In the genomic region with DNA sequence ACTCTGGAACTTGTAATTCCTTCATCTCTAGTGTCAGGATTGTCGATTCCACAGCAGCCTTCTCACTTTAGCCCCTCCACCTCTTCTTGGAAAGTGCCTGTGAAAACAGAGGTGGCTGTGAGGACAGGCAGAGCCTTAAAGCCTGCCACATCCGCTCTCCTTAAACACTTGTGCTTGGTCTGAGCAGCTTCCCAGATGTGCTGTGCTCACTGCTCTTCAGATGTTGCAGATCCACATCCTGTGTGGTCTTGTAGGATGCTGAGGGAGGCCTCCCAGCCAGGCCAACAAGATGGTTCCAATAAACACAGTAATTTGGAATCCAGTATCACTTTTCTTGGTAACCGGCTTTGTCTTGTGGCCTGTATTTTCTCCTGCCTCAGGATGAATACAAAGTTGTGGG, we compare ENCODE assay signal across 24 mouse cellular contexts. TPM values are rescaled to one million over a fixed set of nuclear protein-coding genes. Genes with fewer than 3 reads are reported as not detected.
DNase-seq lines count a peak whose midpoint lies in the region; ATAC-seq lines count a peak whose summit lies in the region.
"Had no signal": no experiment of that assay in that cellular context is flagged by ENCODE, and none has a peak within 500 bp of the region (broad histone marks: within the 10 kb centered on the region; RNA-seq: fewer than 3 reads in every experiment).

No protein-coding gene starts in this region.

- WGBS in embryonic facial prominence, embryonic 11.5 days, result 67% methylated on average over 3 of the region's 3 CpGs
- 74% methylated on average over 3 of the region's 3 CpGs for WGBS in embryonic facial prominence, embryonic 10.5 days
- WGBS in embryonic facial prominence, embryonic 15.5 days, result 37% methylated on average over 3 of the region's 3 CpGs
- 91% methylated on average over 3 of the region's 3 CpGs for WGBS in midbrain, embryonic 14.5 days

- no peaks in the 10 kb centered on the region for H3K9me3 ChIP-seq in embryonic facial prominence, embryonic 11.5 days (replicated peaks; ENCODE audit: control insufficient read depth, low read length)
- no peaks in the 10 kb centered on the region for H3K9me3 ChIP-seq in embryonic facial prominence, embryonic 10.5 days
- H3K9me3 ChIP-seq in embryonic facial prominence, embryonic 15.5 days (replicated peaks), result no peaks in the 10 kb centered on the region
- no peaks in the 10 kb centered on the region for H3K9me3 ChIP-seq in midbrain, embryonic 14.5 days (ENCODE audit: control insufficient read depth, low read length)
- H3K9me3 ChIP-seq: forebrain, embryonic 13.5 days; heart, embryonic 12.5 days; hindbrain, embryonic 12.5 days; limb, embryonic 12.5 days; lung, embryonic 15.5 days; neural tube, embryonic 13.5 days had no signal

- peaks cover 6% of the 10 kb centered on the region for H3K36me3 ChIP-seq in embryonic facial prominence, embryonic 11.5 days (replicated peaks; ENCODE audit: control insufficient read depth, insufficient read depth, low read depth, low read length)
- H3K36me3 ChIP-seq in embryonic facial prominence, embryonic 10.5 days (replicated peaks), result peaks cover 64% of the 10 kb centered on the region
- peaks cover 61% of the 10 kb centered on the region for H3K36me3 ChIP-seq in embryonic facial prominence, embryonic 15.5 days
- peaks cover 63% of the 10 kb centered on the region for H3K36me3 ChIP-seq in midbrain, embryonic 14.5 days (ENCODE audit: control insufficient read depth, insufficient read depth, low read length)

- no peak overlapping the region for H3K4me3 ChIP-seq in embryonic facial prominence, embryonic 11.5 days (ENCODE audit: low read depth, low read length)
- H3K4me3 ChIP-seq in embryonic facial prominence, embryonic 10.5 days, result no peak overlapping the region
- H3K4me3 ChIP-seq in embryonic facial prominence, embryonic 15.5 days (replicated peaks), result no peak overlapping the region
- no peak overlapping the region for H3K4me3 ChIP-seq in midbrain, embryonic 14.5 days (replicated peaks; ENCODE audit: low read depth, low read length)
- H3K4me3 ChIP-seq: forebrain, embryonic 13.5 days; heart, embryonic 12.5 days; hindbrain, embryonic 12.5 days; limb, embryonic 12.5 days; lung, embryonic 15.5 days; neural tube, embryonic 13.5 days had no signal

- ATAC-seq in embryonic facial prominence, embryonic 11.5 days (replicated peaks; ENCODE audit: insufficient number of reproducible peaks, low FRiP score, low TSS enrichment, low read depth), result no peak
- peak; percentile 44 for ATAC-seq in embryonic facial prominence, embryonic 15.5 days (ENCODE audit: insufficient number of reproducible peaks, low FRiP score, low TSS enrichment, low read depth)
- ATAC-seq in midbrain, embryonic 14.5 days (ENCODE audit: low FRiP score, low TSS enrichment), result no peak
- ATAC-seq in megakaryocyte progenitor cell, adult 5-6 weeks (replicated peaks; ENCODE audit: poor library complexity), result no peak
- ATAC-seq: forebrain, embryonic 13.5 days had no signal

- H3K9ac ChIP-seq in embryonic facial prominence, embryonic 11.5 days (replicated peaks; ENCODE audit: low read length), result no peak overlapping the region
- no peak overlapping the region for H3K9ac ChIP-seq in embryonic facial prominence, embryonic 15.5 days
- no peak overlapping the region for H3K9ac ChIP-seq in midbrain, embryonic 14.5 days (replicated peaks; ENCODE audit: low read length)
- H3K9ac ChIP-seq: forebrain, embryonic 13.5 days; heart, embryonic 12.5 days; hindbrain, embryonic 12.5 days; limb, embryonic 12.5 days; liver, embryonic 14.5 days; lung, embryonic 15.5 days; neural tube, embryonic 13.5 days had no signal

- H3K27ac ChIP-seq in embryonic facial prominence, embryonic 11.5 days (replicated peaks; ENCODE audit: low read depth, low read length), result no peak overlapping the region
- no peak overlapping the region for H3K27ac ChIP-seq in embryonic facial prominence, embryonic 10.5 days (replicated peaks)
- H3K27ac ChIP-seq in embryonic facial prominence, embryonic 15.5 days (replicated peaks), result no peak overlapping the region
- no peak overlapping the region for H3K27ac ChIP-seq in midbrain, embryonic 14.5 days (replicated peaks; ENCODE audit: low read depth, low read length)
- H3K27ac ChIP-seq: forebrain, embryonic 13.5 days; hindbrain, embryonic 12.5 days; liver, embryonic 14.5 days; lung, embryonic 15.5 days; neural tube, embryonic 13.5 days had no signal

- H3K4me1 ChIP-seq in embryonic facial prominence, embryonic 11.5 days (ENCODE audit: control insufficient read depth, insufficient read depth, low read length), result no peaks in the 10 kb centered on the region
- no peaks in the 10 kb centered on the region for H3K4me1 ChIP-seq in embryonic facial prominence, embryonic 10.5 days
- no peaks in the 10 kb centered on the region for H3K4me1 ChIP-seq in embryonic facial prominence, embryonic 15.5 days
- H3K4me1 ChIP-seq in midbrain, embryonic 14.5 days (ENCODE audit: control insufficient read depth, insufficient read depth, low read length), result no peaks in the 10 kb centered on the region
- H3K4me1 ChIP-seq: forebrain, embryonic 13.5 days; hindbrain, embryonic 12.5 days; lung, embryonic 15.5 days; neural tube, embryonic 13.5 days had no signal

- peak; percentile 63 for DNase-seq in embryonic facial prominence, embryonic 11.5 days (ENCODE audit: low spot score)
- DNase-seq in embryonic facial prominence, embryonic 10.5 days (ENCODE audit: low spot score), result no peak
- peak; percentile 63 for DNase-seq in naive thymus-derived CD4-positive, alpha-beta T cell, adult 2 months (ENCODE audit: low read depth)
- peak; percentile 48 for DNase-seq in thymus, postnatal 4 days
- DNase-seq in midbrain, embryonic 14.5 days, result no peak
- no peak for DNase-seq in kidney, postnatal 4 days
- DNase-seq: cerebellum, adult 8-10 months; heart, postnatal 14 days; kidney, adult 8-10 months; kidney, postnatal 25 days; spleen, adult 18-20 months had no signal

- no peak overlapping the region for H3K4me2 ChIP-seq in embryonic facial prominence, embryonic 11.5 days (ENCODE audit: low read depth, low read length)
- H3K4me2 ChIP-seq in embryonic facial prominence, embryonic 15.5 days (replicated peaks), result no peak overlapping the region
- H3K4me2 ChIP-seq in midbrain, embryonic 14.5 days (ENCODE audit: low read length), result no peak overlapping the region
- H3K4me2 ChIP-seq: forebrain, embryonic 13.5 days; heart, embryonic 12.5 days; hindbrain, embryonic 12.5 days; limb, embryonic 12.5 days; lung, embryonic 15.5 days; midbrain, embryonic 11.5 days; neural tube, embryonic 13.5 days had no signal

- H3K27me3 ChIP-seq in embryonic facial prominence, embryonic 11.5 days (ENCODE audit: control insufficient read depth, insufficient read depth, low read length), result no peaks in the 10 kb centered on the region
- H3K27me3 ChIP-seq in embryonic facial prominence, embryonic 10.5 days (replicated peaks; ENCODE audit: low read depth, poor library complexity, severe bottlenecking), result no peaks in the 10 kb centered on the region
- H3K27me3 ChIP-seq in embryonic facial prominence, embryonic 15.5 days, result no peaks in the 10 kb centered on the region
- H3K27me3 ChIP-seq in midbrain, embryonic 14.5 days (ENCODE audit: control insufficient read depth, insufficient read depth, low read length), result no peaks in the 10 kb centered on the region
- H3K27me3 ChIP-seq: forebrain, embryonic 13.5 days; heart, embryonic 12.5 days; hindbrain, embryonic 12.5 days; limb, embryonic 12.5 days; lung, embryonic 15.5 days; neural tube, embryonic 13.5 days had no signal

RNA-seq across cellular contexts. Expression of gene Hcls1, which starts 2.8 kb away (rescaled TPM):
- 1.4 TPM in 2 replicates for polyA plus RNA-seq in embryonic facial prominence, embryonic 11.5 days (2014; fragmentation: Nextera tagmentation; extraction: Ambion mirVana)
- polyA plus RNA-seq in embryonic facial prominence, embryonic 10.5 days (2016; fragmentation: Nextera tagmentation; extraction: Ambion mirVana), result 1.5 and 3.0 TPM in 2 replicates
- 7.7 and 9.4 TPM in 2 replicates for polyA plus RNA-seq in embryonic facial prominence, embryonic 15.5 days (2015; fragmentation: Nextera tagmentation; extraction: Ambion mirVana)
- polyA plus RNA-seq in midbrain, embryonic 14.5 days (2014; fragmentation: Nextera tagmentation; extraction: Ambion mirVana), result 0.84 and 1.3 TPM in 2 replicates
- total RNA-seq in megakaryocyte progenitor cell, adult 5-6 weeks (2015), result 17.2 and 21.3 TPM in 2 replicates
- total RNA-seq in megakaryocyte progenitor cell, adult 5-6 weeks (2017), result 134 and 150 TPM in 2 replicates

RNA-seq across cellular contexts. Expression of gene Golgb1, which starts 57.0 kb away (rescaled TPM):
- polyA plus RNA-seq in embryonic facial prominence, embryonic 11.5 days (2014; fragmentation: Nextera tagmentation; extraction: Ambion mirVana), result 70.7 and 77.8 TPM in 2 replicates
- polyA plus RNA-seq in embryonic facial prominence, embryonic 10.5 days (2016; fragmentation: Nextera tagmentation; extraction: Ambion mirVana), result 76.0 and 80.5 TPM in 2 replicates
- polyA plus RNA-seq in embryonic facial prominence, embryonic 15.5 days (2015; fragmentation: Nextera tagmentation; extraction: Ambion mirVana), result 125 and 137 TPM in 2 replicates
- polyA plus RNA-seq in midbrain, embryonic 14.5 days (2014; fragmentation: Nextera tagmentation; extraction: Ambion mirVana), result 88.6 and 92.5 TPM in 2 replicates
- 14.1 and 18.5 TPM in 2 replicates for total RNA-seq in megakaryocyte progenitor cell, adult 5-6 weeks (2015)
- total RNA-seq in megakaryocyte progenitor cell, adult 5-6 weeks (2017), result 30.7 and 37.1 TPM in 2 replicates

RNA-seq across cellular contexts. Expression of gene Eaf2, which starts 57.2 kb away (rescaled TPM):
- 1.7 and 1.8 TPM in 2 replicates for polyA plus RNA-seq in embryonic facial prominence, embryonic 11.5 days (2014; fragmentation: Nextera tagmentation; extraction: Ambion mirVana)
- polyA plus RNA-seq in embryonic facial prominence, embryonic 10.5 days (2016; fragmentation: Nextera tagmentation; extraction: Ambion mirVana), result 1.4 and 2.1 TPM in 2 replicates
- polyA plus RNA-seq in embryonic facial prominence, embryonic 15.5 days (2015; fragmentation: Nextera tagmentation; extraction: Ambion mirVana), result 7.5 and 8.1 TPM in 2 replicates
- 0.38 and 0.45 TPM in 2 replicates for polyA plus RNA-seq in midbrain, embryonic 14.5 days (2014; fragmentation: Nextera tagmentation; extraction: Ambion mirVana)
- 0.42 and 1.4 TPM in 2 replicates for total RNA-seq in megakaryocyte progenitor cell, adult 5-6 weeks (2015)
- 1.1 TPM in 1 of 2 replicates, not detected in the other for total RNA-seq in megakaryocyte progenitor cell, adult 5-6 weeks (2017)
- total RNA-seq: common myeloid progenitor, adult 5-6 weeks had no signal
- polyA plus RNA-seq: macrophage had no signal

RNA-seq across cellular contexts. Expression of gene Fbxo40, which starts 58.3 kb away (rescaled TPM):
- 0.11 TPM in 1 of 2 replicates, not detected in the other for polyA plus RNA-seq in embryonic facial prominence, embryonic 11.5 days (2014; fragmentation: Nextera tagmentation; extraction: Ambion mirVana)
- 0.15 and 0.46 TPM in 2 replicates for polyA plus RNA-seq in embryonic facial prominence, embryonic 10.5 days (2016; fragmentation: Nextera tagmentation; extraction: Ambion mirVana)
- polyA plus RNA-seq in embryonic facial prominence, embryonic 15.5 days (2015; fragmentation: Nextera tagmentation; extraction: Ambion mirVana), result 0.29 and 0.50 TPM in 2 replicates
- polyA plus RNA-seq in midbrain, embryonic 14.5 days (2014; fragmentation: Nextera tagmentation; extraction: Ambion mirVana), result not detected in 2 replicates
- total RNA-seq in megakaryocyte progenitor cell, adult 5-6 weeks (2015), result 0.12 and 0.67 TPM in 2 replicates
- 0.64 and 2.0 TPM in 2 replicates for total RNA-seq in megakaryocyte progenitor cell, adult 5-6 weeks (2017)
- polyA plus RNA-seq: intestine, embryonic 14.5 days; midbrain, embryonic 11.5 days had no signal

Comparison
In these comparisons a context has a peak if more than half of its experiments do, and no peak if none do; other contexts are left out.
1. DNase-seq: peak in embryonic facial prominence, embryonic 11.5 days (single experiment), naive thymus-derived CD4-positive, alpha-beta T cell, adult 2 months (single experiment) and thymus, postnatal 4 days (single experiment); none in embryonic facial prominence, embryonic 10.5 days (single experiment), midbrain, embryonic 14.5 days (single experiment) and kidney, postnatal 4 days (0 of 2).